Mouse (Mus musculus) kidney, postnatal 25 days (tissue): ENCODE measurements around the gene H2-Q7.
"Not testable (repeated sequence)": the region's sequence is repeated elsewhere in the genome, so short reads cannot be mapped to it uniquely, and the experiment has no call there.

ENCODE experiments used
- DNase-seq, 2 experiments: peaks; one replicate each; pipeline ENCODE4 v3.0.0; 2021; ENCODE audit warnings: mixed read lengths in 2 of 2

The H2-Q7 gene

GRCm38 (mm10) chr17:35438885-35439284 lies at the start of gene H2-Q7:
H2-Q7 (plus strand) TSS chr17:35439155.
- DNase-seq: peak; percentile 84 to 86

GRCm38 (mm10) chr17:35389796-35390195 lies 49.2 kb upstream of the H2-Q7 start:
- DNase-seq: peak; percentile 30 to 35

GRCm38 (mm10) chr17:35392671-35393070 lies 46.3 kb upstream of the H2-Q7 start:
- DNase-seq: not testable (repeated sequence)

GRCm38 (mm10) chr17:35393864-35394800 lies 44.8 kb upstream of the H2-Q7 start:
- peak; percentile 24 to 55 for DNase-seq

- not testable (repeated sequence) for DNase-seq
Measured at GRCm38 (mm10) chr17:35396956-35397355, 42.0 kb upstream of the H2-Q7 start.

- not testable (repeated sequence) for DNase-seq
Measured at GRCm38 (mm10) chr17:35413057-35413456, 25.9 kb upstream of the H2-Q7 start.

GRCm38 (mm10) chr17:35415273-35416129 lies 23.5 kb upstream of the H2-Q7 start:
- not testable (repeated sequence) for DNase-seq

- DNase-seq: no peak
Measured at GRCm38 (mm10) chr17:35418772-35419171, 20.2 kb upstream of the H2-Q7 start.

GRCm38 (mm10) chr17:35419564-35419963 lies 19.4 kb upstream of the H2-Q7 start:
- not testable (repeated sequence) for DNase-seq

GRCm38 (mm10) chr17:35420206-35420810 lies 18.6 kb upstream of the H2-Q7 start:
- peak; percentile 44 to 47 for DNase-seq

- not testable (repeated sequence) for DNase-seq
Measured at GRCm38 (mm10) chr17:35421331-35421730, 17.6 kb upstream of the H2-Q7 start.

- DNase-seq: not testable (repeated sequence)
Measured at GRCm38 (mm10) chr17:35422360-35422759, 16.6 kb upstream of the H2-Q7 start.

GRCm38 (mm10) chr17:35423131-35423810 lies 15.7 kb upstream of the H2-Q7 start:
- DNase-seq: not testable (repeated sequence)

GRCm38 (mm10) chr17:35424106-35424505 lies 14.8 kb upstream of the H2-Q7 start:
- DNase-seq: not testable (repeated sequence)

GRCm38 (mm10) chr17:35424624-35425416 lies 14.1 kb upstream of the H2-Q7 start, which contains the start of gene H2-Q6:
H2-Q6 (plus strand) TSS chr17:35424850.
- peak; percentile 68 to 88 for DNase-seq

GRCm38 (mm10) chr17:35425474-35425873 lies 13.5 kb upstream of the H2-Q7 start:
- peak in 1 of 2 experiments; percentile 49 for DNase-seq

GRCm38 (mm10) chr17:35428883-35429282 lies 10.1 kb upstream of the H2-Q7 start:
- DNase-seq: not testable (repeated sequence)

- not testable (repeated sequence) for DNase-seq
Measured at GRCm38 (mm10) chr17:35430671-35431070, 8.3 kb upstream of the H2-Q7 start.

- DNase-seq: not testable (repeated sequence)
Measured at GRCm38 (mm10) chr17:35432167-35432566, 6.8 kb upstream of the H2-Q7 start.

GRCm38 (mm10) chr17:35434836-35435235 lies 4.1 kb upstream of the H2-Q7 start:
- peak in 1 of 2 experiments; percentile 18 for DNase-seq

- DNase-seq: not testable (repeated sequence)
Measured at GRCm38 (mm10) chr17:35435577-35435976, 3.4 kb upstream of the H2-Q7 start.
